Comparison of ENCODE assay signal across 26 mouse cellular contexts in genomic region chr3:54920425-54920824, GRCm38 (mm10). TPM values are rescaled to one million over a fixed set of nuclear protein-coding genes. Genes with fewer than 3 reads are reported as not detected.
A peak's percentile ranks its signal among the peaks of the same experiment; 100 is the strongest.
DNase-seq lines count a peak whose midpoint lies in the region; ATAC-seq and TF ChIP-seq lines count a peak whose summit lies in the region.
"Had no signal": no experiment of that assay in that cellular context is flagged by ENCODE, and none has a peak within 500 bp of the region (broad histone marks: within the 10 kb centered on the region; RNA-seq: fewer than 3 reads in every experiment).

No protein-coding gene starts in this region.

- TF ChIP-seq CTCF in gastrocnemius, adult 2 months (IDR thresholded peaks at IDR 0.05): peak; percentile 4; the same call in 1 of the 2 replicates
- TF ChIP-seq CTCF in layer of hippocampus, adult 2 months (conservative IDR thresholded peaks at IDR 0.05): peak; percentile 73

- DNase-seq in gastrocnemius, adult 2 months: no peak
- DNase-seq in gastrocnemius, postnatal 10 days: no peak
- no peak for DNase-seq in layer of hippocampus, adult 2 months (ENCODE audit: low spot score in 2 of 2)
- DNase-seq in layer of hippocampus, adult 9-10 months (ENCODE audit: low spot score): no peak
- DNase-seq in 3T3-L1 (ENCODE audit: low read depth, low spot score): peak; percentile 5
- peak; percentile 61 for DNase-seq in ES-CJ7 (ENCODE audit: low read depth, low spot score)
- no peak for DNase-seq in cerebellum, postnatal 14 days
- DNase-seq: adrenal gland, postnatal 10 days; B cell, adult 2 months; cerebellum, adult 9-10 months; kidney, postnatal 10 days; lung, postnatal 36 days had no signal

- intact Hi-C loops in gastrocnemius, adult 2 months (cut with DNase I): no loop called here

- no peak overlapping the region for H3K27ac ChIP-seq in gastrocnemius, adult 2 months
- H3K27ac ChIP-seq in layer of hippocampus, adult 2 months: no peak overlapping the region
- H3K27ac ChIP-seq: embryonic facial prominence, embryonic 13.5 days; hindbrain, embryonic 13.5 days; limb, embryonic 10.5 days; liver, embryonic 15.5 days; stomach, embryonic 15.5 days had no signal

- no peak overlapping the region for H3K4me3 ChIP-seq in gastrocnemius, adult 2 months
- H3K4me3 ChIP-seq in layer of hippocampus, adult 2 months: no peak overlapping the region
- H3K4me3 ChIP-seq: embryonic facial prominence, embryonic 13.5 days; hindbrain, embryonic 13.5 days; limb, embryonic 10.5 days; liver, embryonic 15.5 days; stomach, embryonic 15.5 days had no signal

- no peak for ATAC-seq in CD4-positive, CD25-positive, alpha-beta regulatory T cell, adult 4 months
- ATAC-seq: forebrain, embryonic 14.5 days; intestine, embryonic 16.5 days had no signal

RNA-seq across cellular contexts. Expression of gene Sertm1, which starts 4.7 kb away (rescaled TPM):
- not detected for total RNA-seq in gastrocnemius, adult 2 months (2021)
- under 1 TPM; 0.07 to 0.11 TPM for total RNA-seq in gastrocnemius, postnatal 10 days (2021)
- total RNA-seq in layer of hippocampus, adult 2 months (2021): 10 to 100 TPM; 83.1 to 83.2 TPM
- polyA plus RNA-seq in CD4-positive, CD25-positive, alpha-beta regulatory T cell, adult 4 months (2017; shearing (Covaris generic)): not detected
- total RNA-seq: adrenal gland, postnatal 10 days; gastrocnemius, postnatal 4 days; megakaryocyte-erythroid progenitor cell, adult 5-6 weeks; MEL; neutrophil, adult 5-6 weeks had no signal
- polyA plus RNA-seq: limb, embryonic 10.5 days; thymus, postnatal 0 days; urinary bladder, adult 2 months had no signal

Comparison
In these comparisons a context has a peak if more than half of its experiments do, and no peak if none do; other contexts are left out.
1. DNase-seq: peak in 3T3-L1 (single experiment) and ES-CJ7 (single experiment); none in gastrocnemius, adult 2 months (single experiment), gastrocnemius, postnatal 10 days (single experiment), layer of hippocampus, adult 2 months (0 of 2), layer of hippocampus, adult 9-10 months (single experiment) and cerebellum, postnatal 14 days (0 of 2).
2. RNA of gene Sertm1, which starts 4.7 kb away (total RNA-seq): 83.1 to 83.2 TPM in layer of hippocampus, adult 2 months; 0.07 to 0.11 TPM in gastrocnemius, postnatal 10 days and not detected in gastrocnemius, adult 2 months; every median in the first group is over 10 times any median in the second.